Mouse (Mus musculus) 3T3-L1 (cell line): Measurements from ENCODE around the gene Ear6.

Experiments
- DNase-seq: peaks from one replicate; pipeline ENCODE4 v3.0.0-alpha.2; 2015; ENCODE audit warnings: low read depth, low spot score

Ear6 gene

DNA sequence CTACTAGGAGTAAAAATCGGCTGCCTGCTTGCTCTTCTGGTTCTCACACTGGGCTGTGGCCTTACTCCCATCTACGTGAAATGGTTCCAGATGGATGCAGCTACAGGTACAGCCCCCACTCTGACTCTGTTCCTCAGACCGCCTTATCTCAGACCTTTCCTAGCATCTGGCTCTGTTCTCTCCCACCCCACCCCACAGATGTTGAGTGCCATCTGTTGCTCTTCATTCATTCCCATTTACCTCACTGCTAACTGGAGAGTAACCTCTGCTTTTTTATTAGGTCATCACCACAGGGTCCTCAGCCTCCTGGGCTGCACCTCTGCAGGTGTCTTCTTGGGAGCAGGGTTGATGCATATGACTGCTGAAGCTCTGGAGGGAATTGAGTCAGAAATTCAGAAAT, 40.3 kb downstream of the Ear6 start:
- no peak for DNase-seq

DNA sequence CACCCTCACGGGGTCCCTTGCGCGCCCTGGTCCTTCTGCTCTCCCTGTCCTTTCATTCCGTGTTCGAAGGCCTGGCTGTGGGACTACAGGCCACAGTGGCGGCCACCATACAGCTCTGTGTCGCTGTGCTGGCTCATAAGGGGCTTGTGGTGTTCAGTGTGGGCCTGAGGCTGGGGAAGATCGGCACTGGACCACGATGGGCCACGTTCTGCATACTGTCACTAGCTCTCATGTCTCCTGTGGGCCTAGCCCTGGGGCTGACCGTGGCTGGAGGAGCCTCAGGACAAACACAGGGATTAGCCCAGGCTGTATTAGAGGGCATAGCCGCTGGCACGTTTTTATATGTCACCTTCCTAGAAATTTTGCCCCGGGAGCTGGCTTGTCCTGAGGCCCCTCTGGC, 41.6 kb downstream of the Ear6 start:
- no peak for DNase-seq

DNA sequence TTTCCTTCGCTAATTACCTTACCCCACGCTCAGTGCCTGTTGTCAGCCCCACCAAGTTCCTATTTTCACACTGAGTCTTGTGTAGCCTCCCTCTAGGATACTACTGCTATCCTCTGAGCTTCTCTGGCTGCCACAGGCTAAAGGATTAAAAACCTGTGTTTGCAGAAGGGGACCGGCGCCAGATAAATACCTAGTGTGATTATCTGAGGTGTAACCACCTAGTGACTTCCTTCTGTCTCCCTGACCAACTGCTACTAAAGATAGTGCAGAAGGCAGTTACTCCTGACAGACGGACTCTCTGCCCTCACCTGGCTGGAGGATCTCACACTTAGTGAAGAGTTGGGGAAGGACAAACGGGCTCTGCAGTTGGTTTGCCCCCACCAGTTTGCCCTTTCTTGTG, 42.5 kb downstream of the Ear6 start:
- no peak for DNase-seq

DNA sequence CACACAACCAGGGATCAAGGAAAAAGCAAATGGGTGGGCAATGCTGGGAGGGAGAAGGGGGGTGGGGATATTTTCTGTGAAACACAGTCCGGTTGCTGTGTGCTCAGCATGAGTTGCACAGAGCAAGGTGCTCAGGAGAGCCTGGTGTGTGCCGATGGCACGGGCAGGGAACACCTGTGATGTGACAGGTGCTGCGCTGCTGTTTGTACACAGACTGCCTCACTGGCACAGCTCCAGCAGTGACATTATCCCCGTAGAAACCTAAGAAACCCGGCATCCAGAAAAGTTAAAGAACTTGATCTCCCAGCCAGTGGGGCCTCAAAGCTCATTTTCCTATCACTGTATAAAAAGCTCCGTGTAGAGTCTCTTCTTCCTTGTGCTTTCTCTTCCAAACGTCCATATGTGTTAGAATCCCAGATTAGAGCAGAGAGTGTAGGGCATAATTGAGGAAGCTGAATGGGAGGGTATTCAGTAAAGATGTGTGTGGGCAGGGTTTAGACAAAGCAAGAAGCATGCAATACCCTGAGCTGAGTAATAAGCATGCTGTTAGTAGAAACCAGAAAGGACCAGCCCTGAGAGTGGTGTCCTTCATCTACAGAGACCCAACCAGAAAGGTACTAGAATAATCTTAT, 43.2 kb downstream of the Ear6 start:
- DNase-seq, result no peak

DNA sequence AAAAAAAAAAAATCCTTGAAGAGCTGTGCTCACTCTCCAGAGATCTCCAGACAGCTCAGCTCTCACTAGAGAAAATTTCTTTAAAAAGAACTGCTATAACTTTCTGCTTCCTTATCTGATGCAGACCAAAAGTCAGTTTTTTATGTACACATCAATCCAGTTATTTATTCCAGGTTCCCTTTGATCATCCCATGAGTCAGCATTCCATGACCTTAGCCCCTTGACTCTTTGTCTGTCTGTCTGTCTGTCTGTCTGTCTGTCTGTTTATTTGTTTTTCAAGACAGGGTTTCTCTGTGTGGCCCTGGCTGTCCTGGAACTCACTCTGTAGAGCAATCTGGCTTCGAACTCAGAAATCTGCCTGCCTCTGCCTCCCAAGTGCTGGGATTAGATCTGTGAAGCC, 45.9 kb downstream of the Ear6 start:
- DNase-seq, result no peak

DNA sequence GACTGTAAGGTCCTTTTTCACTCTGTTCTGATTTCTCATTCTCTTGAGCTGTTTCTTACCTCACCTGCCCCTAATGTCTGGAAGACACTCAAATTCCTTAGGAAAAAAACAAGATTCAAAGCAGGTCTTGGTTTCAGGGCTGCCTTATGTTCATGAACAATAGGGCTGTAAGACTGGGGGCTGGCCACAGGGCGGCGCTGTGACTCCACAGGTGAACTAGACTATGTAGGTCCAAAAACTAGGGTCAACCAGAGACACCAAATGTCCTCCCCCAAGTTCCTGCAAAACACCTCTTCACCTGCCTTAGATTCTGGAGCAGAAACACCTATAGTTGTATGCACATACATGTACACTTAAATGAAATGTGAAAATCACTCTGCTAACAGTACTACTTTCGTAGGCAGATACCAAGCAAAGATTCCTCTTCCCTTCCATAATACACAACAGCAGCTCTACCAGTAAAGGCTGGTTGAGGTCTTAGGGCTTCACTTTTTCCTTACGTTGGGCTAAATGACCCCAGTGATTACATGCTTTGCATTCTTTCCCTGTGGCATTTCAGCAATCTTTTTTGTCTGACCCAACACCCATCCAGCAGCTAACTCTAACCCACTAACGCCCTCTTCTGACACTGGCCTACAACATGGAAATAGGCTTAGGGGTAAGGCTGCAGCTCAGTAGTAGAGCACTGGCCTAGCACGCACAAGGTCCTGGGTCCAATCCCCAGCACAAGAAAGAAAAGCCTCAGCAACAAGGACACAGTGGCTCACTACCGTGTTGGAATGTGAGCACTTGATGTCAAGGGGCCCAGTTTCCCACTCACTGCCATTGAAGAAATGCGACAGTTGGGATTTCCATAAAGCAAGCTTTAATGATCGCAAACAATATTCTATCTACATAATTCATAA, 49.6 kb downstream of the Ear6 start:
- peak; percentile 71 for DNase-seq

DNA sequence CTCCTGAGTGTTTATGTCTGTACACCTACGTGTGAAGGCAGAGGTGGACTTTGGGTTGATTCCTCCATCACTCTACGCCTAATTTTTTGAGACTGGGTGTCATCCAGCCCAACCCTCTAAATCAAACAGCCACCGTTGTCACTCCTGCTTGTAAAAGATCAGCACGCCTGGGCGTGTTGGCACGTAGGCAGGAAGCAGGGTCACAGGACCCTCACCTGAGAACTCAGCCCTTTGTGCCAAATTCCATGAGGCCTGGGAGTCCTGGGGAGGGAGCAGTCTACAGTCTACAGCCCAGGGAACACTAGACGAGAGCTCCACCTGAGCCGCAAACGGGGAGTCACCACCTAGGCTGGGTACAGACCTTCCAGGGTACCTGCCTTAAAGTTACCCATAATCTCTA, 50.3 kb downstream of the Ear6 start:
- DNase-seq, result no peak
